Mouse (Mus musculus): ENCODE results near the gene Wdr48.

Gene Wdr48

DNA sequence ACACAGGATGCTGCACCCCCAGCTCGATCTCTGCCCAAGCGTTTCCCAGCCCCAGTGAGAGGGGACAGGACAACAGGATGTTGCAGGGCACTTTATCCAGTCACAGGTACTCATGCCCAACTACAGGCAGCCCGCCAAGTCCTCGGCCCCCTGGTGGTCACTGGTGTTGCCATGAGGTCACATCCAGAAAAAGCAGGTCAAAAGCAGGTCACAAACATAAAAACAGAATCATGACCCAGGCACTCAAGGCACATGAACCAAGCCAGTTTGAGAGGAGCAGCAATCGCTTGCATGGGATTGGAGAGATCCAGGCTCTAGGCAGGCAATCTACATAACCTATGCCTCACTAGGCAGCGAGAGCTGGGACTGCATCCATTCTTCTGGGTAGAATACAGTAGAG is 75.5 kb downstream of the Wdr48 start:
- DNase-seq (ENCODE audit: low read depth, low spot score), result no peak

GRCm38 (mm10) chr9:119970763-119971656 is 76.3 kb downstream of the Wdr48 start:
- no peak for DNase-seq (ENCODE audit: low read depth, low spot score)

DNA sequence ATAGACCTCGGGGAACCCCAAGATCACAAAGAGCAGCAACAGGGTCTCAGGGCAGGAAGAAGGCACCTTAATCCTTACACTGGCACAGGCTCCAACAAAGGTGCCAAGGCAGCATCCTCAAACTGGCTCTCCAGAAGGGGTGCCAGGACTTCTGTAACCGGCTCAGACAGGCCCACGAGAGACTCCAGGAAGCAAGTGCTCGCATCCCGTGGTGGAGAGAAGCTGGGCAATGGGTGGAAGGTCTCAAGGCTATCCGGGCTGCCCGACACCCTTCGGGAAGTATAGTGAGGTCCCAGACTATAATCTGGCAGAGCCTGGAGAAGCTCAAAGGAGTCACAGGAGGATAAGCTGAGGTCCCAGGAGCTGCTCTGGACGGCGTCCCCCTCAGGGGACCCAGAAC is 77.5 kb downstream of the Wdr48 start:
- DNase-seq (ENCODE audit: low read depth, low spot score), result no peak

DNA sequence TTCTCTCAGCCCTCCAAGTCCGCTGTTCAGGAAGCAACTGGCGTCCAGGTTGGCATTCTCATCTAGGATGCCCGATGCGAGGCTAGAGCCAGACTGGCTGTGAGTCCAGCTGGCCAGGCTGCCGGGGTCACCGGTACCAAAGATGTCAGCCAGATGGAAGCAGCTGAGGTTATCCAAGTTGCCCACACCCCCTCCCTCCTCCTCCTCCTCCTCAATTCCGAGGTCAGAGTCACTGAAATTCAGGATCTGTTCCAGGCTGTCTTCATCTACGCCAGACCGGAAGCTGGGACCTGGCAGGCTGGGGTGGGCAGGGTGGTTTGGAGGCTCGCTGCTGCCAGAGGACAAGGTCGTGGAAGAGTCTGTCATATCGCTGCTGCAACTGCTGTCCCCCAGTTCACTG is 77.9 kb downstream of the Wdr48 start:
- peak; percentile 54 for DNase-seq (ENCODE audit: low read depth, low spot score)

GRCm38 (mm10) chr9:119973281-119973680 is 78.6 kb downstream of the Wdr48 start:
- DNase-seq (ENCODE audit: low read depth, low spot score), result no peak

DNA sequence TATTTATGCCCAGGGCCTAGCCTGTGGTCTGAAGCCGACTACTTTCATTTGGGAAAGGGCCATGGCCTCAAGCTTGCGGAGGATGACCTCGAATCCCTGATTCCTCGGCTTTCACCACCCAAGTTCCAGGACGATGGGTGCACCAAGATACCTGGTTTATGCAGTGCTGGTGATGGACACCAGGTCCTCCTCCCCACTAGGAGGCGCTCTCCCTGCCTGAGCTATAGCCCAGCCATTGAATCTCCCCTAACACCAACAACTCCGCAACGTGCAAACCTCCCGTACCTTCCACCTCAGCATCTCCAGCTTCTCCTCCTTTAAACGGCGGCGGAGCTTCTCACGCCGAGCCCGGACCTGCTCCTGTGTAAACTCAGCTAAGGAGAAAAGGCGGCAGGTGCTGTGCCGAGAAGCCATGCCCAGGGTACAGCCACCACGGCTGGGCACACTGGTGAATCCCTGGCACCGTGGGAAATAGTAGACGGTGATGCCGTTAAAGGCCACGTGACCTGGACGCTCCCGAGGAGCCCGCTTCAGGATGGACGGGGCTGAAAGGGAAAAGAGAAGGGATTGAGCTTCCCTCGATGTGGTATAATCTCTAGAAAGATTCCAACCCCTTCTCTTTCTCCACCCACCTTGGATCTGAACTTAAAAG is 79.3 kb downstream of the Wdr48 start:
- no peak for DNase-seq (ENCODE audit: low read depth, low spot score)

DNA sequence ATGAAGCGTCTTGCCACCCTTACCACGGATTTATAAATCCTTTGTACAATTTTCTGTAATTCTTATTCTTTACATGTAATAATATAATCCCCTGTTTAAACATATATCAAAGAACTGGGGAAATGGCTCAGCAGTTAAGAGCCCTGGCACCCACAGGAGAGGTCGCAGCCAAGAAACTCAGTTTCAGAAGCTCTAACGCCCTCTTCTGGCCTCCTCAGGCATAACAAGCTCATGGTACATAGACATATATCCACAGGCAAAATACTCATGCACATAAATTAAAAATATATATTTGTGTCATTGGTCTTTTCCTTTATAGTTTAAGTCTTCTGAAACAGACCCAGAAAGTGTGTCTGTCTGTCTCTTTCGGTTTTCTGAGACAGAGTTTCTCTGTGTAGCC is 79.9 kb downstream of the Wdr48 start:
- DNase-seq (ENCODE audit: low read depth, low spot score), result no peak

DNA sequence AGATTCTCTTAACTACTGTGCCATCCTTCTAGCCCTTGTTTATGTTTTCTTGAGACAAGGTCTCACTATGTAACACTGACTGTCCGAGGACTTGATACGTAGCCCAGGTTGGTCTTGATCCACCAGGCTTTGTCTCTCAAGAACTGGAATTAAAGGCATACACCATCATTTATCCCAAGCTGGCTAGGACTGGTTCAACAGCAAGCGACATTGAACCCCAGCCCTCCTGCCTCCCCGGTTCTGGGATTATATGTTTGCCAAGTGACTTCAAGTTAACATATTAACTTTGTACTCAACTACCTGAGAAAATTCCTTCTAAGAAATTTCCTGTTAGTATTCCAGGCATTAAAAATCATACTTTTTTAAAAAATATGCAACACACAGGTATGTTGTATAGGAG is 80.6 kb downstream of the Wdr48 start:
- no peak for DNase-seq (ENCODE audit: low read depth, low spot score)
